Mouse (Mus musculus): ENCODE measurements around the gene Grik5.

Grik5 gene

GRCm38 (mm10) chr7:25071979-25072715, at the start of gene Grik5, which contains the start of gene Zfp574:
Grik5 (minus strand) TSS chr7:25072346.
Zfp574 (plus strand) TSS chr7:25072567.
- DNase-seq (ENCODE audit: extremely low read depth, low read depth, low spot score) = no peak

GRCm38 (mm10) chr7:25121240-25121786, 49.2 kb upstream of the Grik5 start:
- DNase-seq (ENCODE audit: extremely low read depth, low read depth, low spot score) = no peak

- DNase-seq (ENCODE audit: extremely low read depth, low read depth, low spot score) = no peak
Observed at GRCm38 (mm10) chr7:25120061-25120834, 48.1 kb upstream of the Grik5 start.

- DNase-seq (ENCODE audit: extremely low read depth, low read depth, low spot score) = no peak
Observed at GRCm38 (mm10) chr7:25112956-25113603, 40.9 kb upstream of the Grik5 start.

GRCm38 (mm10) chr7:25112178-25112955, 40.2 kb upstream of the Grik5 start:
- DNase-seq (ENCODE audit: extremely low read depth, low read depth, low spot score) = no peak

- DNase-seq (ENCODE audit: extremely low read depth, low read depth, low spot score) = no peak
Observed at GRCm38 (mm10) chr7:25110336-25110735, 38.2 kb upstream of the Grik5 start.

GRCm38 (mm10) chr7:25109355-25109754, 37.2 kb upstream of the Grik5 start:
- DNase-seq (ENCODE audit: extremely low read depth, low read depth, low spot score) = no peak

GRCm38 (mm10) chr7:25106790-25107502, 34.8 kb upstream of the Grik5 start:
- DNase-seq (ENCODE audit: extremely low read depth, low read depth, low spot score) = no peak

- DNase-seq (ENCODE audit: extremely low read depth, low read depth, low spot score) = no peak
Observed at GRCm38 (mm10) chr7:25105411-25106160, 33.4 kb upstream of the Grik5 start.

GRCm38 (mm10) chr7:25099581-25099980, 27.4 kb upstream of the Grik5 start:
- DNase-seq (ENCODE audit: extremely low read depth, low read depth, low spot score) = no peak

GRCm38 (mm10) chr7:25098169-25098568, 26.0 kb upstream of the Grik5 start:
- DNase-seq (ENCODE audit: extremely low read depth, low read depth, low spot score) = no peak

- no peak for DNase-seq (ENCODE audit: extremely low read depth, low read depth, low spot score)
Observed at GRCm38 (mm10) chr7:25089875-25090274, 17.7 kb upstream of the Grik5 start.

- DNase-seq (ENCODE audit: extremely low read depth, low read depth, low spot score) = no peak
Observed at GRCm38 (mm10) chr7:25088968-25089367, 16.8 kb upstream of the Grik5 start.

- DNase-seq (ENCODE audit: extremely low read depth, low read depth, low spot score) = no peak
Observed at GRCm38 (mm10) chr7:25088531-25088930, 16.4 kb upstream of the Grik5 start.

GRCm38 (mm10) chr7:25087972-25088371, 15.8 kb upstream of the Grik5 start:
- DNase-seq (ENCODE audit: extremely low read depth, low read depth, low spot score) = no peak

GRCm38 (mm10) chr7:25087256-25087912, 15.2 kb upstream of the Grik5 start:
- DNase-seq (ENCODE audit: extremely low read depth, low read depth, low spot score) = no peak

GRCm38 (mm10) chr7:25086656-25087055, 14.5 kb upstream of the Grik5 start:
- no peak for DNase-seq (ENCODE audit: extremely low read depth, low read depth, low spot score)

GRCm38 (mm10) chr7:25084621-25085020, 12.5 kb upstream of the Grik5 start:
- DNase-seq (ENCODE audit: extremely low read depth, low read depth, low spot score) = peak; percentile 71

- DNase-seq (ENCODE audit: extremely low read depth, low read depth, low spot score) = no peak
Observed at GRCm38 (mm10) chr7:25082510-25082909, 10.4 kb upstream of the Grik5 start.
